Mouse (Mus musculus) hindbrain, embryonic 16.5 days (tissue): ENCODE measurements around the gene Taldo1. TPM values are rescaled to one million over a fixed set of nuclear protein-coding genes. Genes with fewer than 3 reads are reported as not detected.

ENCODE experiments used
- ATAC-seq: fragments of 200-750 bp; cut with Nextera tagmentation; 2 replicates; pipeline ENCODE4 v1.8.0; 2017; ENCODE audit warnings: moderate TSS enrichment, moderate library complexity
- H3K27ac ChIP-seq: fragments of 300-500 bp; sonication (generic); 2 replicates; pipeline ENCODE4 v1.5.1; 2014; ENCODE audit warnings: low read depth, mild to moderate bottlenecking, control low read depth, low read length, moderate library complexity
- H3K27me3 ChIP-seq: fragments of 300-500 bp; sonication (generic); replicated peaks from 2 replicates; pipeline ENCODE4 v1.6.1; 2014; ENCODE audit warnings: low read length; ENCODE audit not compliant: control insufficient read depth, insufficient read depth
- H3K36me3 ChIP-seq: fragments of 300-500 bp; sonication (generic); 2 replicates; pipeline ENCODE4 v1.6.1; 2014; ENCODE audit warnings: mild to moderate bottlenecking, low read length, moderate library complexity, mixed read lengths; ENCODE audit not compliant: control insufficient read depth, insufficient read depth
- H3K4me1 ChIP-seq: fragments of 300-500 bp; sonication (generic); 2 replicates; pipeline ENCODE4 v1.6.1; 2014; ENCODE audit warnings: low read depth, low read length; ENCODE audit not compliant: control insufficient read depth, insufficient read depth
- H3K4me2 ChIP-seq: fragments of 300-500 bp; sonication (generic); 2 replicates; pipeline ENCODE4 v1.6.1; 2014; ENCODE audit warnings: mild to moderate bottlenecking, low read length, control low read depth, moderate library complexity
- H3K4me3 ChIP-seq: fragments of 300-500 bp; sonication (generic); 2 replicates; pipeline ENCODE4 v1.5.1; 2014; ENCODE audit warnings: mild to moderate bottlenecking, low read length, control low read depth, moderate library complexity
- H3K9ac ChIP-seq: fragments of 300-500 bp; sonication (generic); 2 replicates; pipeline ENCODE4 v1.6.1; 2014; ENCODE audit warnings: low read depth, mild to moderate bottlenecking, control low read depth, low read length, moderate library complexity
- H3K9me3 ChIP-seq: fragments of 300-500 bp; sonication (generic); 2 replicates; pipeline ENCODE4 v1.6.1; 2014; ENCODE audit warnings: mild to moderate bottlenecking, low read length, moderate library complexity; ENCODE audit not compliant: control insufficient read depth
- WGBS: fragments of 180-500 bp; shearing (Covaris S2); extraction: QIAGEN DNeasy Blood & Tissue Kit; methylation state at CpG from one replicate; pipeline ENCODE4 v1.1.7; 2014; 5-methylcytosine and 5-hydroxymethylcytosine counted together
- polyA plus RNA-seq: library from polyadenylated mRNA; unstranded; fragments of >200 nt; fragmentation: Nextera tagmentation; extraction: Ambion mirVana; gene quantifications from 2 replicates; pipeline ENCODE4 v1.2.1, GENCODE M21; 2015

The Taldo1 gene
- 276 and 284 TPM in 2 replicates for polyA plus RNA-seq

DNA sequence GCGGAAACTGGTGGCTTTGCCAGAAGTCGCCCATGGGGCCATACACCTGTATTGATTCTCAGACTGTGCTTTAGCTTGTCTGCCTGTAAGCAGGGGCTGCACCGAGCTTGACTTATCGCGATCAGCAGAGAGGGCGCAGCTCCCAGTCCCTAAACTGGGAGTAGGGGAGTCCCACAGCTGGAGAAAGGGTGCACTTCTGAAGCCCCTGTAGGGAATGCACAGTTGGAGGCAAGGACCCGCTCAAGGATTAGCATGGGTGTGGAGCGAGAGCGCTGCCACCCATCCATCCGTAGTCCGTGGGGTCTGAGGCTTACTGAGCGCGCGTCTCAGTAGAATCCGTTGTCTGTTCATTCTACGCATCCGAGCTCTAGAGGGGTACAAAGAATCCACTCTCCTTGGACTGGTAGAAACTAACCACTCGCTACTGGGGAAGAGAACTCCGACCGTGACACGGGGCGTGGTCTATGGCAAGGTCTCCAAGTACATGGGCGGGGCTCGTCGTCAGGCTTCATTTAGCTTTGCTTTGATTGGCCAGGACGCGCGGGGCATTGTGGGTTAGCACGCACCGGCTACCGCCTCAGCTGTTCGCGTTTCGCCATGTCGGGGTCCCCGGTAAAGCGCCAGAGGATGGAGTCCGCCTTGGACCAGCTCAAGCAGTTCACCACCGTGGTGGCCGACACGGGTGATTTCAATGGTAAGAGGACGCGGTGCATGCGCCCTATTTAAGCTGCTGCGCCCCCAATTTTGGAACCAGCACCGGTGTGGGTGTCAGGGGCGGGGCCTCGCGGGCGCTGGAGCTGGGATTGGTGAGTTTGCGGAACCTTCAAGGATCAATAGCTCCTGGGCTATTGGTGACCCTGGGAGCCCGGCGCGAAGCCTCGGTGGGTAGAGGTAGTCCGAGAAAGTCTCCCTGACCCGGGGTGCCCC lies at the start of gene Taldo1:
TSS of gene Taldo1 (plus strand) at position 575 of the 927 bp plus-strand sequence.
- WGBS: under 1% methylated on average over 57 of the region's 57 CpGs

DNA sequence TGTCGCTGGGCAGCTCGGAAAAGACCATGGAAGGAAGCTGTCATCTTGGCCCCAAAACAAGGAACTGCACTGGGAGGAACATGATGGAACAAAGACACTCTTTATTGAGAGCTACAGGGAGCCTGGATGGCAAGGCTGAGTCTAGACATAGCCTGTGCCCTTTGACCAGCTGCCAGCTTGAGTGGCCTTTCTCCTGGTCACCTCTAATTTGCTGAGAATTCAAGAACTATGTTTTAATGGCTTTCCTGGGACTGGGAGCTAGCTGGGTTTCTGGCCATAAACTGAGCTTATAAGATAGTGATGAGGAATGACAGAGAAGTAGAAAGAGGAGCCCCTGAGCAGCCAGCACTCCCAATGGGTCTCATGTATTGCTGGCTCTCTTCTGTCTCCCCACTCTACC lies 48.8 kb upstream of the Taldo1 start:
- Histone ChIP-seq H3K27ac (no peak overlapping the region), H3K9ac (no peak overlapping the region), H3K27me3 (no peaks in the 10 kb centered on the region), H3K36me3 (no peaks in the 10 kb centered on the region), H3K4me3 (no peak overlapping the region), H3K9me3 (no peaks in the 10 kb centered on the region), H3K4me2 (no peak overlapping the region), H3K4me1 (0 out of 2 replicates have a peak, but pooled peaks cover 3% of the 10 kb centered on the region)
- no peak for ATAC-seq
- WGBS: 76% methylated on average over 2 of the region's 2 CpGs

More for the DNA sequence above, at the start of gene Taldo1:
- Histone ChIP-seq H3K4me2 (peak within 1 kb of the TSS; percentile 94), H3K9ac (peak within 1 kb of the TSS; percentile 78), H3K27ac (peak within 1 kb of the TSS; percentile 85), H3K4me3 (peak within 1 kb of the TSS; percentile 79), H3K9me3 (no peaks in the 10 kb centered on the region), H3K36me3 (0 out of 2 replicates have a peak, but pooled peaks cover 4% of the 10 kb centered on the region), H3K4me1 (peaks cover 13% of the 10 kb centered on the region), H3K27me3 (no peaks in the 10 kb centered on the region)
- peak; percentile 95 for ATAC-seq

DNA sequence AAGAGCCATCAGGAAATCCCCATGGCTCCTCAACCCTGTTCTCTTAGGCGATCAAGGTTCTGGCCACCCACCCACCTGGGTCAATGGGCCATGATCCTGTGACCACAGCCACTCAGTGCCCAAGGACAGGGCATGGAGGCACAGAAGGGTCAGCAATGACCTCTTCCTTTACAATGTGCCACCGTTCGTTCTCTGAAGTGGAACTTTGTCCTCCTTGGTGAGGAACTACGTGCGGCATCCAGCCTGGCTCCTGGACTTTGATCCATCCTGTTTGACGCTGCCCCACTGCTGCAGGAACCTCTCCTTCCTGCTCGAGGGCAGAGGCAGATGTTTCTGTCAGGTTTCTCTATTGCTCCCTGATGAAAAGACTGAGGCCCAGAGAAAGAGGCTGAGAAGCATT lies 48.3 kb upstream of the Taldo1 start:
- no peak for ATAC-seq
- H3K4me1 ChIP-seq: 0 out of 2 replicates have a peak, but pooled peaks cover 1% of the 10 kb centered on the region
- H3K27ac ChIP-seq: no peak overlapping the region
- no peak overlapping the region for H3K4me2 ChIP-seq
- H3K9me3 ChIP-seq: no peaks in the 10 kb centered on the region
- H3K27me3 ChIP-seq: no peaks in the 10 kb centered on the region
- no peaks in the 10 kb centered on the region for H3K36me3 ChIP-seq
- 73% methylated on average over 7 of the region's 7 CpGs for WGBS
- H3K9ac ChIP-seq: no peak overlapping the region
- H3K4me3 ChIP-seq: no peak overlapping the region

- Histone ChIP-seq H3K4me2 (no peak overlapping the region), H3K27ac (no peak overlapping the region), H3K9ac (no peak overlapping the region), H3K36me3 (no peaks in the 10 kb centered on the region), H3K9me3 (no peaks in the 10 kb centered on the region), H3K4me1 (no peaks in the 10 kb centered on the region), H3K27me3 (no peaks in the 10 kb centered on the region), H3K4me3 (no peak overlapping the region)
- no peak for ATAC-seq
- 94% methylated on average over 5 of the region's 5 CpGs for WGBS
These were observed 47.2 kb upstream of the Taldo1 start for GRCm38 (mm10) chr7:141344787-141345186.

DNA sequence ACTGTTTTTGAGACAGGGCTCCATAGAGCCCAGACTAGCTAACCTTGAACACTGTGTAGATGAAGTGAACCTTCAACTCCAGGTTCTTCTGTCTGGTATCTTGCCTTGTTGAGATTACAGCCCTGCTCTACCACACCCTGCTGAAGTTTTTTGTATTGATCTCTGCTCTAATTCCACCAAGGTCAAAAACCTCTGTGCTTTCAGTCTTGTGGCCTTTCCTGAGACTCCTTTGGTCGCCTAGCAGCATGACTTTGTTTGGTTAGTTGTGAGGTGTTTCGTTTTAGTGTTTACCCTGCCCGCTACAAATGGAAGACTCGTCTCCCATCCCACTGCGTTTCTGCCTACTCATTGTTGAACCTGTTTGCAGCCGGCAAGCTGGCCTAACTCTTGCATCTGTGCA lies 40.9 kb upstream of the Taldo1 start:
- H3K27ac ChIP-seq: no peak overlapping the region
- no peaks in the 10 kb centered on the region for H3K36me3 ChIP-seq
- H3K9ac ChIP-seq: no peak overlapping the region
- H3K27me3 ChIP-seq: no peaks in the 10 kb centered on the region
- peaks cover 11% of the 10 kb centered on the region; the same call in 1 of the 2 replicates for H3K4me1 ChIP-seq
- no peaks in the 10 kb centered on the region for H3K9me3 ChIP-seq
- no peak overlapping the region for H3K4me3 ChIP-seq
- WGBS: 82% methylated on average over 6 of the region's 6 CpGs
- no peak for ATAC-seq
- no peak overlapping the region for H3K4me2 ChIP-seq

DNA sequence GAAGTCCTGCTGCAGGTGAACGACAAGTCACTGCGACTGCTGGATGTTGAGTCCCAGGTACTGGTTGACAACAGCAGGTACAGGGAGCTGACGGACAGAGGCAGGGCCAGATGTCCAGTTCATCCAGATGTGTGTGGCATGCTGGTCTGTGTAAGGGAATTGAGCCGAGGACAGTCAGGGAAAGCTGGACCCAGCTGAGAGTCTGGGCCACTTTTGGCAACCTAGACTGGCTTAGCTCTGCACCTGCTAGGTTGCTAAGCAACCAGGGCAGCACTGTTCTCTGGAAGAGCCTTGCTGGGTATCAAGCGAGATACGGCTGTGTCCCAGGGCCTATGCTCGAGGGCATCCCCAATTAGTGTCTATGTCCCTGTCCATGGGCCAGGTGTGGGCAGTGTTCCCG lies 36.9 kb upstream of the Taldo1 start:
- H3K36me3 ChIP-seq: no peaks in the 10 kb centered on the region
- H3K9ac ChIP-seq: peak overlapping the region; percentile 38
- 61% methylated on average over 8 of the region's 8 CpGs for WGBS
- no peak overlapping the region for H3K4me3 ChIP-seq
- H3K27ac ChIP-seq: no peak overlapping the region
- H3K9me3 ChIP-seq: no peaks in the 10 kb centered on the region
- peak; percentile 83 for ATAC-seq
- no peaks in the 10 kb centered on the region for H3K27me3 ChIP-seq
- no peak overlapping the region for H3K4me2 ChIP-seq
- peaks cover 11% of the 10 kb centered on the region; the same call in 1 of the 2 replicates for H3K4me1 ChIP-seq

GRCm38 (mm10) chr7:141355626-141356326 lies 36.2 kb upstream of the Taldo1 start:
- Histone ChIP-seq H3K27ac (0 out of 2 replicates have a peak overlapping the region, but pooled peaks have one; percentile 29), H3K9me3 (no peaks in the 10 kb centered on the region), H3K9ac (no peak overlapping the region; the same call in none of the 2 replicates), H3K4me2 (no peak overlapping the region), H3K27me3 (no peaks in the 10 kb centered on the region), H3K4me1 (peaks cover 11% of the 10 kb centered on the region; the same call in 1 of the 2 replicates), H3K36me3 (no peaks in the 10 kb centered on the region), H3K4me3 (no peak overlapping the region)
- ATAC-seq: peak; percentile 65
- 44% methylated on average over 12 of the region's 12 CpGs for WGBS

DNA sequence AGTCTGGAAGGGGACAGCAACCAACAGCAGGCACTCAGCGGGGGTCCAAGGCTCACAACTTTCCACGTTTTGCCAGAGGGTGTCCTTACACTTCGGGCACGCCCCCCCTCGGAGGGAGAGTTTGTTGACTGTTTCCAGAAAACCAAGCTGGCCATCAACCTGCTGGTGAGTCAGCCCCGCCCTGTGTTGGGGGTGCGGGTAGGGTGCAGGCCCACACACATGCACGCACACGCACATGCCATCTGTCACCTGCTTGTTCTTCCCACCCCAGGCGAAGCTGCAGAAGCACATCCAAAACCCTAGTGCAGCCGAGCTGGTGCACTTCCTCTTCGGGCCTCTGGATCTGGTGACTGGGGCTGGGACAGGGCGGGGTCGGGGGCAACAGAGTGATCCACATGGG lies 35.0 kb upstream of the Taldo1 start:
- 70% methylated on average over 14 of the region's 14 CpGs for WGBS
- Histone ChIP-seq H3K9me3 (no peaks in the 10 kb centered on the region), H3K4me3 (no peak overlapping the region), H3K4me1 (peaks cover 11% of the 10 kb centered on the region; the same call in 1 of the 2 replicates), H3K27ac (no peak overlapping the region), H3K9ac (no peak overlapping the region), H3K27me3 (no peaks in the 10 kb centered on the region), H3K36me3 (no peaks in the 10 kb centered on the region), H3K4me2 (no peak overlapping the region)
- ATAC-seq: no peak

DNA sequence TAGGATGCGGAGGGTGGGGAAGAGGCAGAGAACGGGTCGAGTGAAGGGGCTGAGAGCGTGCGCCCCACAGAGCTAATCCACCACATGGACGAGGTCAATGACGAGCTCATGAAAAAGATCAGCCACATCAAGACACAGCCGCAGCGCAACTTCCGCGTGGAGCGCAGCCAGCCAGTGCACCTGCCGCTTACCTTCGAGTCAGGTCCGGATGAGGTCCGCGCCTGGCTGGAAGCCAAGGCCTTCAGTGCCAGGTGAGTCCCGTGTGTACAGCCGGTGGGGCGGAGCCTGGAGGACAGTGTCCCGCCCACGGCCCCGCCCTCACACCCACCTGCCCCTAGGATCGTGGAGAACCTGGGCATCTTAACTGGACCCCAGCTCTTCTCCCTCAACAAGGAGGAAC lies 30.5 kb upstream of the Taldo1 start:
- no peak for ATAC-seq
- H3K9ac ChIP-seq: 0 out of 2 replicates have a peak overlapping the region, but pooled peaks have one; percentile 35
- peak overlapping the region; percentile 38 for H3K4me2 ChIP-seq
- WGBS: 18% methylated on average over 24 of the region's 24 CpGs
- H3K27ac ChIP-seq: no peak overlapping the region
- H3K4me1 ChIP-seq: no peaks in the 10 kb centered on the region; the same call in 1 of the 2 replicates
- H3K9me3 ChIP-seq: no peaks in the 10 kb centered on the region
- no peaks in the 10 kb centered on the region for H3K36me3 ChIP-seq
- H3K27me3 ChIP-seq: no peaks in the 10 kb centered on the region; the same call in none of the 2 replicates
- no peak overlapping the region; the same call in 1 of the 2 replicates for H3K4me3 ChIP-seq
